Mouse (Mus musculus) adrenal gland, postnatal 0 days (tissue): ENCODE measurements around the gene Mllt3. TPM values are rescaled to one million over a fixed set of nuclear protein-coding genes. Genes with fewer than 3 reads are reported as not detected.

ENCODE experiments used
- polyA plus RNA-seq: library from polyadenylated mRNA; unstranded; fragments of >200 nt; fragmentation: Nextera tagmentation; extraction: Ambion mirVana; gene quantifications from 2 replicates; pipeline ENCODE4 v1.2.1, GENCODE M21; 2015

Mllt3 gene
- polyA plus RNA-seq, result 8.7 and 18.5 TPM in 2 replicates

GRCm38 (mm10) chr4:88033216-88033653 lies at the start of gene Mllt3:
Mllt3 (minus strand) TSS chr4:88033364.

Other genes with a start within 250 kb of the Mllt3 start
- 3.1 and 7.2 TPM in 2 replicates for gene Focad, start 61.3 kb upstream of the Mllt3 start, polyA plus RNA-seq